Mouse (Mus musculus) CD4-positive naive resting alpha-beta T cell, adult 76 days (primary cell): ENCODE results near the gene Gm9817. TPM values are rescaled to one million over a fixed set of nuclear protein-coding genes. Genes with fewer than 3 reads are reported as not detected.

Experiments
- total RNA-seq: library from RNA; stranded (reverse); gene quantifications from one replicate; pipeline ENCODE4 v1.2.4, GENCODE M21; 2023

Gene Gm9817
- total RNA-seq: 0.29 TPM

GRCm38 (mm10) chr13:45078392-45078791 lies at the start of gene Gm9817:
Gene Gm9817 (plus strand): TSS chr13:45078692.

Other genes with a start within 250 kb of the Gm9817 start
- gene Dtnbp1, start 76.5 kb upstream of the Gm9817 start, total RNA-seq: 28.5 TPM